Mouse (Mus musculus): Measurements from ENCODE around the gene Itga3.

The Itga3 gene

DNA sequence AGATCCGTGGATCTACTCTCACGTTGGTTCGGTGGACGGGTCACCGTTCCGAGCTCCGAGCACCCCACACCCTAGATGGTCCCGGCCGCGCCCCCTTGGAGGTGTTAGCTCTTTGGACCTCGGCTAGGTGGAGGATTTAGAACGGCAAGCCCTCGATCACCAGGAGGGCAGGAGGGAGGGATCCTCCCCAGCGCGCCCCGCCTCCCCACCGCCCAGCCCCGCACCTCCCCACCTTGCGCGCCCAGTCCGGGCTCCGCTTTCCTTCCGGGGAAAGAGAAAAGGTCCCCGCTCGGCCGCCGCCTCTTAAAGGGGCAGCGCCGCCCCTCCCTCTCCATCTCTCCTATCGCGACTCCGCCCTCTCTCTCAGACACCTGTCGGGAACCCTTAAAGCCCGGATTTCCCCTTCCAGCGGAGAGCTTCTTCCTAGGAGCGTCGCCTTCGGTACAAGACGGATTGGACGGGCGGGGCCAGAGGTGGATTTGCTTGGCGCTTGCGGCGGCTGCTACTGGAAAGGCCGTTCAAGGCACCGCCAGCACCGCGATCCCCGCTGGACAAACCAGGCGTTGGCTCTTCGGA lies at the start of gene Itga3:
Itga3 (minus strand) TSS at position 266 of the 576 bp plus-strand sequence.
- peak; percentile 66 for DNase-seq

DNA sequence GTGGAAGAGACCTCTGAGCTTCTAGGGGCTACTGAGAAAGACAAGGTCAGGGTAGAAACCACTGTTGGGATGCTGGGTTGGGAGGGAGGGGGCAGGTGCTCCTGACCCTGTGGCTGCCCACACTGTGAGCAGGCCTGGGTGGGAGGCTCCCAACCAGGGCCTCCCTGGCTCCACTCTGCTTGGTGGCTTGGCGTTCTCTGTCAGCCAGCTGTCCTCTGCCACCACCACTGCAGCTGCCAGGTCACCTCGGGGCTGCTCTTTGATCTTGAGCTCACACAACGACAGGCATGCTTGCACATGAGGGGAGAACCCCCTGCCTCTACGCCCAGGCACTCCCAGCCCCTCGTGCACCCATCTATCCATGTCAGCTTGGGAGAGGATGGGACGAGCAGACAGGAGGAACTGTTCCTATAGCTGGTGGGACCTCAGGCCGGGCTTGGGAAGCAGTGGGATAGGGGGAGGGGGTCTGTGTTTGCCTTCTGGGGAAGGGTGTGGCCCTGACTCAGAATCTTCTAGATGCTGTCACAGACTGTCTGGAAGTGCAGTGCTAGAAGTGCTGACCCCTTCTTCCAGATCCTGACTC lies 48.9 kb upstream of the Itga3 start:
- DNase-seq: no peak

DNA sequence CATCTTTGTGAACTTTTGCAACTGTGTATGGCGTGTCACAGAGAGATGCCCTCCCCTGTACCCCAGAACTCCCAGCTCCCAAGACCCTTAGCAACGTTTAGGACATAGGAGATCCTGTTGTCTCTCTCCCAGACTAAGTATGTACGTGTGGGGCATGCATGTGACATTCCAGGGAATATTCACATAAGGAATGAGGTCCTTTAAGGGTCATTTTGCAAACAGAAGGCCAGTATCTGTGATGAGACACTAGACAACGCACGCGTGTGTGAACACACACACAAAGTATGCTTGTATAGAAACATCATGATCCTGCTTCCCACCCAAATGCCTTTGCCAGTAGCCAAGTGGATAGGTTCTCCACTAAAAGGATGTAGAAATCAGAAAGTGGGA lies 45.5 kb upstream of the Itga3 start:
- no peak for DNase-seq

DNA sequence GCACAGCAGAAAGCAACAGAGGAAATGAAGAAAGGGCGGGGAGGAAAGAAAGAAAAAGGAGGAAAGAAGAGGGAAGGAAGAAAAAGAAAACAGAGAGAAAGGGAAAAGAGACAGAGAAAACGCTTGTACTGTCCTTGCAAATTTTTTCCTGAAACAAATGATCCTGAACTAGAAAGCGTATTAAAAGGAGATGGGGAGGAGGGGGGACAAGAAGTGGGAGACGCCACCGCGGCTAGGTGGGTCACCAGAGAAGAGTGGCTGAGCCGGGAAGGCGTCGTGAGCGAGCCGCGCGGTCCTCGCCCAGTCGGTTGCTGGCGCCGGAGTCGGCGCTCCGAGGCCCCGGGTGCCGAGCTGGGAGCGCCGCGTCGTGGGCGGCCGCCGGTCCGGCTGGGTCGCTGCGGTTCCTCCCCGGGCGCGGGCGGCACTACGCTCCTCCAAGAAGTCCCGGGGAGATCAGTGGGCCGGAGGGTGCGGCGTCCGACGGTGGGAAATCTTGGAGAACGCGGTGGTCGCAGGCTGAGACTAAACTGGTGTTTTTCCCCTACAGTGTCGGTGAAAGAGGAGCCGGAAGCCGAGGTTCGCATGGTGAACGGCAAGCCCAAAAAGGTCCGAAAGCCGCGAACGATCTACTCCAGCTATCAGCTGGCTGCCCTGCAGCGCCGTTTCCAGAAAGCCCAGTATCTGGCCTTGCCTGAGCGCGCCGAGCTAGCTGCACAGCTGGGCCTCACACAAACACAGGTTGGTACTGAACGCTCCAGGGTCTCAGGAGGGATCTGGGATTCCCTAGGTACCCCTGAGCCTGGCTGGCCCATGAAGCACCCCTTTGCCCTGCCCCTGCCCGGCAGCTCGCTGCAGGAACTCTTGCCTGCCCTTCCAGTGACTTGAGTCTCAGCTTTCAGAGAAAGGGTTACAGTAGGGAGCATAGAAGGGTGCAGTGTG lies 44.8 kb upstream of the Itga3 start:
- no peak for DNase-seq

DNA sequence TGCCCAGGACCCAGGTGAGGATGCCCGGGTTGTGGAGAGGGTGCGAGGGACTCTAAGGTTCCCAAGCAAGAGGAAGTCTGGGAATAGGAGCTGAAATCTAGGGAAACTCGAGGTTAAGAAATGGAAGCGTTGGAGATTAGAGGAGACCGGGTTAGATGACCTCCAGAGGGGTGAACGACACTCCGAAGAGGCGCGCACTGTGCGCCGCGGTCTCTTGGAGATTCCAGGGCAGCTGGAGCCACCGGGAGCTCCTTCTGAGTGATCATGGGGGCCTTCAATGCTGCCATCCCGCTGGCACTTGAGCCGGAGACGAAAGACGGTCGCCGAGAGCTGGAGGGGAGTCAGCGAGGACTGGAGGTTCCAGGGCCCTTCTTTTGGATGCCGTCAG lies 44.0 kb upstream of the Itga3 start:
- no peak for DNase-seq

DNA sequence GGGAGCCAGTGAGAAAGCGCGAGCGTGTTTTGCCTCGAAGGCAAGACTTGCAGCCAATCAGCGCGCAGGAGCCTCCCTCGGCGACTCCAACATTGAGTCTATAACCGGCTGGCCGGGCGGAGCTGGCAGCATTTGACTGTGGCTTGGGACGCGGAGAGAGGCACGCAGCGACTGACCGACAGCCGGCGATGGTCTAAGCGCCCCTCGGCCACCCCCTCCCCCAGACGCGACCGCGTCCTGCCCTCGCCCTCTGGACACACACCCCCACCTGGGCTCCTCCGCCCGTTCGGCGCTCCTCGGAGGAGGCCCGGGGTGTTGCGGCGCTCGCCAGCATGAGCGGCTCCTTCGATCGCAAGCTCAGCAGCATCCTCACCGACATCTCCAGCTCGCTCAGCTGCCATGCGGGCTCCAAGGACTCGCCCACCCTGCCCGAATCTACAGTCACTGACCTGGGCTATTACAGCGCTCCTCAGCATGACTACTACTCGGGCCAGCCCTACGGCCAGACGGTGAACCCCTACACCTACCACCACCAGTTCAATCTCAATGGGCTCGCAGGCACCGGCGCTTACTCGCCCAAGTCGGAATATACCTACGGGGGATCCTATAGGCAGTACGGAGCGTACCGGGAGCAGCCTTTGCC lies 43.5 kb upstream of the Itga3 start, which contains the start of gene Dlx3:
Dlx3 (plus strand) TSS at position 130 of the 643 bp plus-strand sequence.
- no peak for DNase-seq

DNA sequence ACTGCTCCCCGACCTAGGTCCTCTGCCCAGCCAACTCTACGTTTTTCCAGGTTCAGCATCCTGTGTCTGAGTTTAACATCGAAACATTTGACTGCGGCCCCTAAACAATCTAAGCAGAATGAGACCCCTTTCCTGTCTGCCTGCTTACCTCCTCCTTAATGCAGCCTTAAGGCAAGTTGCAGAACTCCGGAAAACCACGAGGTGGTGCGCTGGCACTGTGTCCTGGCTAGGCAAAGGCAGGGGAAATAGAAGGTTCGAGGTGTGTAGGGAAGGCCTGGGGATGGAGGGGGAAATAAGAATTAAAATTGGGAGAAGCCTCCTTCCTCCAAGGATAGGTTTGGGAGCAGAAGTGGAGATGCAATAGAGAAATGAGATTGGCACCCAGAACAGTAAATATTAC lies 41.9 kb upstream of the Itga3 start:
- peak; percentile 54 for DNase-seq

DNA sequence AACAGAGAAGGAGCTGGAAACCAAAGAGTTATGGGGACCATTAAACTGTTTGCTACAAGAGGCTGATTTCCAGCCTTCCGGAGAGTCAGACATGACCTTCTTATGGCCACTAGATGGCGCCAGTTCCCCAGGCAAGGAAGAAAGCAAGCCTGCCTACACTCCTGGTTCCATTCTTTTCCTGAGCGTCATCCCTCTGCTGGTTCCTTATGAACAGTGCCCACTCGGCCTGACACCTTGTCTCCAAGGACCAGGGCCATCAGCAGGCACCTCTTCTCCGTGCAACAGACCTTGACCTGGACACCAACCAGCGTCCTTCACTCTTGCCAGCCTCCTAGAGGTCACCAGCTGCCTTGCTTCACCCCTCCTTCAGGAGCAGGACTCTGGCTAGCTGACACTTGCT lies 40.4 kb upstream of the Itga3 start:
- DNase-seq: peak; percentile 71

DNA sequence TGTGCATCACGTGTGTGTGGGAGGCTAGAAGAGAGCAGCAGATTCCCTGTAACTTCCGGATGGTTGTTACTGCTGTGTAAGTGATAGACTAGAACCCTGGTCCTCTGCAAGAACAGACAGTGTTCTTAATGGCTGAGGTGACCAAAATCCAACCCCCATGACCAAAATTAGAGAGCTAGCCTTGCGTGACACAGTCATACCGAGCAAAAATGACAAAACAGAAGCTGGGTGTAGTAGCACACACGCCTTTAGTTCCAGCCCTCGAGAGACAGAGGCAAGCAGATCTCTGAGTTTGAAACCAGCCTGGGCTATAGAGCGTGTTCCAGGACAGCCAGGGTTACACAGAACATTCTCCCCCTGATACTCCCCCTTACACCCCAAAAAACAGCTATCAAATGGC lies 33.5 kb upstream of the Itga3 start:
- DNase-seq: no peak

DNA sequence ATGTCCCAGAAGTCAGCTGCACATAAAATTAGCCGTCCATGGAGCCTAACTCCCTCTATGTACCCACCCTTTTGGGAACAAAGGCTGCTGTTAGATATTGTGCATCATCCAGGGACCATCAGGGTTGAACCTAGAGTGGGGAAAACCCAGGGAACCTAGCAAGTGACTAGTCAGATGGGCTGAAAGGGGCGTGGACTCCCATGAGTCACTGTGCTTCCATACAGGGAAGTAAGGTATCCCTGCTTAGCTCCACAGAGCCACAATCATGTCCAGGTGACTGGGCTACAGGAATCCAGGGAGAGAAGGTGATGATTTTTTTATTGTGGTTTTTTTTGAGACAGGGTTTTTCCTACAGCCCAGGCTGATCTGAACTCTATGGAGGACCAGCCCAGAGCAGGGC lies 32.4 kb upstream of the Itga3 start:
- no peak for DNase-seq

DNA sequence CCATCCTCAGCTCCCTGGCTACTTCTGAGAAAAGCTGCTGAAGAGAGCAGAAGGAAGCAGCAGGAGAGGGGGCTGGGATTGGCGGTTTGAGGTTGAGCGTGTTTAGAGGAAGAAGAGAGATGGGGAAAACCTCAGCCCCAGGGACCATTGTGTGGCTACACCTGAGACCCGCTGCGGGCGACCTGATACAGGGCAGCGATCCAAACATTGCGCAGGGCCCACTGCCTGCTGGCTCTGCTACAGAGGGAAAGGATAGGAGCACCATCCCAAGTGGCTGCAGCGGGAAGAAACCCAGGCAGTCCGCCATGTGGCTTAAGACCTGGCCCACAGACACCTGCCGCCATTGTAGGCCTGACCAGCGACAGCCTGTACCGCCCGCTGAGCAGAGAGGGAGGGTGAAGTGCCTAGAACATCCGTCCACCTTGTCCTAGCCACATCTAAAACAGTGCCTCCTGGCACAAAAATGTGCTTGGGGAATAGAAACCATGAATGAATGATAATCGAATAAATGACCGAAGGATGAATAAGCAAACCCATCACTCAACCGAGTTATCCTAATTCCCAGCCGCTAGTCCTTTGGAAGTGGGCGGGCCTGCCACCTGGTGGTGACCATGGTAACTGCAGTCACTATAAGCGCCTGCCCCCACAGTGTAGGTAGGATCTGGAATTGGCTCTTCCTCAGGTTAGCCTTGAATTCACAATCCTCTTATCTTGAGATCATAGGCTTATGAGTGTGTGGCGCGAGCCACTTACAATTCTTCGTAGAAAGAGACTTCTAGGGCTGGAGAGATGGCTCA lies 30.0 kb upstream of the Itga3 start:
- DNase-seq: peak; percentile 59

DNA sequence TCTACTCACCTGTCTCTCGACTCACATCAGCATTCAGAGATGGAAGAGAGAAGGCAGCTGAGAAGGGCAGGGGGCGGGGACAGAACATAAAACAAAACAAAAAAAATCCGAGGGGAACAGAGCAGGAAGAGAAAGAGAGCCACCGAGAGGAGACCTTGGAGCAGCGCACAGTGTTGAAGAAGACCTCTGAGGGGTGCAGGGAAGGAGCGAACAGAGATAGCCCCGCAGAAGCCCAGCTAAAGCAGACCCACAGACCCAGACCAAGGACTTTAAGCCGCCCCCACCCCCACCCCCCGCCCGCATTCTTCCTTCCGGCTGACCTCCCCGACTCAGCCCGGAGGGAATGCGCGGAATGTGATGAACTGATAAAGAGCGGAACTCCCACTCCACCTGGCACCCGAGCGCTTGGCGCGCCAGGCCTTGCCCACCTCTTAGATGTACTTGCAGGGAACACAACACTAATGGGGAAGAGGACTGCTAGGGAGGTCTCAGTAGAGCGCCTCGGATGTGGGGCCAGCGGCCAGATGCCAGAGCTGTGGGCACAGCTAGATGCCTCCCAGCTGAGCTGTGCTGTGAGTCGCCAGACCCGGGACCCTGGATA lies 28.8 kb upstream of the Itga3 start:
- DNase-seq: no peak

DNA sequence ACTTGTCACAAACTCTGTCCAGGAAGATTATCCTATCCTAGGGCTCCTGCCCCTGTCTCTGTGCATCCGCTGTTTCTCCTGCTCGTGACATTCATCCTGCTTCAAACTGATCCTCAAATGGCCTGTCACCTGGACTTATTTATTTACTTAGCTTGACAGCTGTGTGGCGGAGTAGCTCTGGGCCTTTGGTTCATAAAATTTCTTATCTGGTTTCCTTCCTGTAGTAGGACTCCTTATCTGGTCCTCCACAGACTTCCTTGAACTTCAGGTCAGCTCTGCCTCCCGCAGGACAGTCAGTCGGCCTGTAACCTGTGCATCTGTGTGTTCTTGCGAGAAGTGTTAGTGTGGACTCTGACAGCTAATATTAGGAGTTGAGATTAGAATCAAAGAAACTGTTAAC lies 27.7 kb upstream of the Itga3 start:
- no peak for DNase-seq

DNA sequence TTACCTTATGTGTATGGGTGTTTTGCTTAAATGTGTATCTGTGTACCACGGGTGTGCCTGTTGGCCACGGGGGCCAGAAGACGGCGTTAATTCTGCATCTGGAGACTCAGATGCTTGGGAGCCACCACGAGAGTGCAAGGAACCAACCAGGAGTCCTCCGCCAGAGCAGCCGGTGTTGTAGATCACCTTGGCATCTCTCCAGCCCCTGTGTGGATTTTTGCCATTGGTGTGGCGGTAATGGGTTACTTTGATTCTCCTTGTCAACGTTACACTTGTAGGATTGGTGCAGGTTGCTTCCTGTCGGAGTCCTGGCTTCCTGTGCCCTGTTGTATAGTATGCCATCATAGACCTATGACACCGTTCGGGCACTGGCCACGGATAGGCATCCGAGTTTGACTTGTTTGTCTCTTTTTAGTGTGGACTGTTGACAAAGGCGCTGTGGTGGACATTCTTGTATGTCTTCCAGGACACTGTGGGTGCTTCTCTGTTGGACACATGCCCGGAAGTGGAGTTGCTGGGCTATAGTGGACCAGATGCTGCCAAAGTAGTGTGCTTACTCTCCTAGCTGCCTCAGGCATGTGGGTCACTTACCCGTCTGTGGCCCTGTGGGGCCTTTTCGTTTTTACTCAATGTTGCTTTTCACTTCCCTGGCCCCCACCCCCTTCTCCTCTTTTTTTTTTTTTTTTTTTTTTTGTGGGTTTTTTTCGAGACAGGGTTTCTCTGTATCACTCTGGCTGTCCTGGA lies 25.7 kb upstream of the Itga3 start:
- no peak for DNase-seq

DNA sequence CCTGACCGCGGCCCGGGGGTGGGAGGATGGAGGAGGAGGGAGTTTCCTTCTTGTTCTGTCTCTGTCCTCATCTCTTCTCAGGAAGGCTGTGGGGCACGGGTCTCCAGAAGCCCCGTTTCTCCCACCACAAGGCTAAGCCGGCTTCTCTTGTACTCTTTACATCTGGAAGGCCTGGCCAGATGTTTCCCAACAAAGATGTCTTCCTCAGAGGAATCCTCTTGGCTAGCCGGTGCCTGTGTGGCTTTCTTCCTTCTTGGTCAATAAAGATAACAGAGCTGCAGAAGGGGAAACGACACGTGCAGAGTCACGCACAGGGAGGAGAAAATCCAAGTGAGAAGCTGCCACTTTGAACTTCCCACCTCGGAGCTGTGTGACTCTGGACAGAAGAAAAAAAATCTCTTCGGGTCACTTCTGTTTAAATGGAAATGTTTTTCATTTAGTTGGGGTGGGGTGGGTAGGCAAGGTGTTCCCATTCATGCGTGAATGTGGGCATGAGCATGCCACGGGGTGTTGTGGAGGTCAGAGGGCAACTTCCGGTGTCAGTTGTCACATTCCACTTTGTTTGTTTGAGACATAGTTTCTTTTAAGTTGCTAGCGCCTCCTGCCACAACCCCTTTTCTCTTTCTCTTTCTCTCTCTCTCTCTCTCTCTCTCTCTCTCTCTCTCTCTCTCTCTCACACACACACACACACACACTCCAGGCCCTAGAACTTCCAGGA lies 24.6 kb upstream of the Itga3 start:
- no peak for DNase-seq

DNA sequence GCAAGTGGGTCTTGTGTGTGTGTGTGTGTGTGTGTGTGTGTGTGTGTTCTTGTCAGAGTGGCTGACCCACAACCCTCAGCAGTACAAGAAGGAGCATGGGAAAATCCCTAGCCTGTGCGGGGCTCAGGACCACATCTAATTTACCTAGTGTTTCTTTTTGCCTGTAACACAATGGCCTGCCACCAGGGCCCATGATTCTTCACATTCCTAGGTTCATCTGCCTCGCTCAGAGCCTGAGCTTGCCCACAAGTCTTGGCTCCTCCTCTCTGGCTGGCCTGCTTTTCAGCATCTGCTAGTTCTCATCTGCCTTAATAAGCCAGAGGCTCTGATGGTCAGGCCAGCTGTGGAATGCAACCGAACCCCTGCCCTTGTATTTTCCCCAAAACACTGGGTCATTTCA lies 23.8 kb upstream of the Itga3 start:
- no peak for DNase-seq

DNA sequence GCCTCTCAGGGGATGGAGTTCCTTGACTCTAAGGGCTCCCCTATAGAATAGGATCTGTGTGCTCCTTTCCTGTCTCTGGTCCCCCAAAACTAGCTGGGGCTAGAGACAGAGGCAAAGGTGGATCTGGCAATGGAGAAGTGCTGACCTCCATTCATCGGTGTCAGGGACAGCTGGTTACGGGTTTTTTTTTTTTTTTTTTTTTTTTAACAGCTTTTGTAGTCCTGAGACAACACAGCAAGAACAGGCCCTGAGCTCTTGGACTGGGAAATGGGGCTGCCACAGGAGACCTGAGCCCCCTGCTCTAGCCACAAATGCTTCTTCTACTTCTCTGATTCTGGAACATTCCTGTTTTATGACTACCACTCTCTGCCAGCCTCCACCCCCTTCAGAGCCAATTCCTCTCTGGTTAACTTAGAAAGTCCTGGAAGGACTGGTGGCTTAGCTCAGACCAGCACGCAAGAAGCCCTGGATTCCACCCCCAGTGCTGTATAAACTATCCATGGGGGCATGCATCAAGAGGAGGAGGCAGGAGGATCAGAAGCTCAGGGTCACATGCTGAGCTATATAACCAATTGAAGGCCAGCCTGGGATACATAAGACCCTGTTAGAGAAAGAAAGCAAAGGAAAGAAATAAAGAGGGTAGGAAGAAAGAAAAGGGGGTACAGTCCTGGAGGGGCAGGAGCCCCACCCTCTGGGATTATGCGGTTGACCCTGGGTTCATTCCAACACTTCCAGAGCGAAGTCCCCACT lies 21.9 kb upstream of the Itga3 start:
- DNase-seq: no peak

DNA sequence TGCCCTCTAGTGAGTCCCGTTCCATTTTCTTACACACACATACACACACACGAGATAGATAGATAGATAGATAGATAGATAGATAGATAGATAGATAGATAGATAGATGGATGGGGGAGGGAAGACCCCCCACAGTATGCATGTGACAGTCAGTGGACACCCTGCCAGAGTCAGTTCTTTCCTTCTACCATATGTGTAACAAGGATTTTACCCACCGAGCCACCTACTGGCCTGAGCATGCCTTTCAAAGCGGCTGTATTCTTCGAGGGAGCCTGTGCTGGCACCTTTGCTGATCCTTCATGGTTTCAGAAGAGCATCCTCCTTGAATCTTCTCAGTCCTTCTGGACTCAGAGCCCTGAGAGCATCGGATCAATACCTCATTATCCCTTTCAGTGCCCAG lies 21.3 kb upstream of the Itga3 start:
- no peak for DNase-seq

DNA sequence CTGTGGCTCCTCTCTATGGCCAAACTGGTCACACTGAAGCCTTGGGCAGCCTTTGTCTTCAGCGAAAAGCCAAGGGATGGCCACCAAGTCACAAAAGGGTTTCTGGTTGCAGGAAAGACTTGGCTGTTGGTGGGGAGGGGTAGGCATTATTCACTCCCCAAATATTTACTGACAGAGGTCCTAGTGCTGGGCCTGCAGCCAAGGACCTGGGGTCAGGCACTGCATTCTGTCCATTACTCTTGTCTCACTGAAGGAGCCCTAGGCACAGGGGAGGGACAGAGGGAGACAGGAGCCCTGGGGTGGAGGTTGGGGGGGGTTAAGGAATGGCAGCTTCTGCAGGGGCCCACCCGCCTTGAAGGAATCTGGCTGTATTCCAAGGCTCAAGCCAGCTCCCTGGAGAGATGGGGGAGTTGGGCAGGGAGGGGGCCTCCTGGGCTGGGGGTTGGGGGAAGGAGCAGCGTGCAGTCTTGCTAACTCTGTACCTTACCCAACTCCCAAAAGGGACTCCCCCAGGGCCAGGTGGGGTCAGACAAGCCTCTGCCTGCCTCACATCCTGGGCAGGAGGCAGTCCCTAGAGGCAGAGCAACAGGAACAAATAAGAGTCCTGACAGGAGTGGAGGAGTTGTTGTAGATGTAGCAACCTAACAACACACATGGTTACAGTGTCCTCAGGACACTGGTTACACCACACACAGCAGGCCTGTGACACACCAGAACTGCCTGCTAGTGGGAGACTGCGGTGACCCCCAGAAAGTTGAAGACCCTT lies 20.2 kb upstream of the Itga3 start:
- DNase-seq: no peak
